Mouse (Mus musculus): ENCODE measurements at regions not wholly inside any gene's neighbourhood (a gene's known extent, or its start where the extent isn't known, plus 50 kb on each side); places are given as distances from the start of the nearest gene placed in this dataset.
A peak's percentile ranks its signal among the peaks of the same experiment; 100 is the strongest.

DNA sequence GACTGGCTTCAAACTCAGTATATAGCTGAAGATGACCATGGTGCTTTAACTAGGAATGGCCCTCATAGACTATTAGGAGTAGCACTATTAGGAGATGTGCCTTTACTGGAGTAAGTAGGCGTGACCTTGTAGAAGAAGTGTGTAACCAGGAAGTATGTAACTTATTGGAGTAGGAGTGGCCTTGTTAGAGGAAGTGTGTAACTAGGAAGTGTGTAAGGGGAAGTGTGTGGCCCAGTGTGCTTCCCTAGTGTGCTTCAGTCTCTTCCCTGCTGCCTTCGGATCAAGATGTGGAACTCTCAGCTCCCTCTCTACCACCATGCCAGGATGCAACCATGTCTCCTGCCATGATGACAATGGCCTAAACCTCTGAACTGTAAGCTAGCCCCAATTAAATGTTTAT lies 151.0 kb upstream of the Zfp462 start:
- Histone ChIP-seq H3K4me1 (ENCODE audit: control insufficient read depth, insufficient read depth, low read length) (no peaks in the 10 kb centered on the region), H3K27me3 (ENCODE audit: control insufficient read depth, insufficient read depth, low read length) (no peaks in the 10 kb centered on the region), H3K9me3 (replicated peaks; ENCODE audit: control insufficient read depth, low read length) (no peaks in the 10 kb centered on the region), H3K36me3 (ENCODE audit: control insufficient read depth, insufficient read depth) (no peaks in the 10 kb centered on the region), H3K9ac (ENCODE audit: low read length) (no peak overlapping the region), H3K27ac (ENCODE audit: low read length) (no peak overlapping the region), H3K4me2 (ENCODE audit: low read depth, low read length) (no peak overlapping the region), H3K4me3 (ENCODE audit: low read length) (no peak overlapping the region)
- 94% methylated on average over 2 of the region's 2 CpGs for WGBS
- no peak for ATAC-seq (replicated peaks; ENCODE audit: extremely low read depth, insufficient read depth, low FRiP score)

DNA sequence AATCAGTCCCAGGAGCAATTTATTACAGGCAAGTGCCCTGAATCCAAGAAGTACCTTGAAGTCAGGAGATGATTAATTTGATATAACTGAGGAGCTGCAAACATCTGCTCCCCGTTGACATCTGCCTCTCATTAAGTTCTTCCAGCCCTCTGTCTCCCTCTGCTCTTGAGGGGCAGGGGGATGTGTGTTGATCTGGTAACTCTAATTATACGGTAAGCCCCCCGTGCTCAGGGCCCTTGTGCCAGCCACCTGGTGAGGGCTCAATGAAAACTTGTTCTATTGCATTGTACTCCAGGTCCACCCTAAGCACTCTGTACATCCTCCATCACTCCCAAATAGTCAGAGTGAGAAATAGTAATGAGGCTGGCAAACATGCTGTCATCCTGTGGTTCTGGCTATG lies 149.6 kb upstream of the Zfp462 start:
- no peak overlapping the region for H3K9ac ChIP-seq (ENCODE audit: low read length)
- no peak overlapping the region for H3K27ac ChIP-seq (ENCODE audit: low read length)
- H3K4me1 ChIP-seq (ENCODE audit: control insufficient read depth, insufficient read depth, low read length) = no peaks in the 10 kb centered on the region
- no peak for ATAC-seq (replicated peaks; ENCODE audit: extremely low read depth, insufficient read depth, low FRiP score)
- WGBS = 67% methylated on average over 3 of the region's 3 CpGs
- H3K9me3 ChIP-seq (replicated peaks; ENCODE audit: control insufficient read depth, low read length) = no peaks in the 10 kb centered on the region
- H3K36me3 ChIP-seq (ENCODE audit: control insufficient read depth, insufficient read depth) = no peaks in the 10 kb centered on the region
- H3K4me3 ChIP-seq (ENCODE audit: low read length) = no peak overlapping the region
- no peaks in the 10 kb centered on the region for H3K27me3 ChIP-seq (ENCODE audit: control insufficient read depth, insufficient read depth, low read length)
- no peak overlapping the region for H3K4me2 ChIP-seq (ENCODE audit: low read depth, low read length)

DNA sequence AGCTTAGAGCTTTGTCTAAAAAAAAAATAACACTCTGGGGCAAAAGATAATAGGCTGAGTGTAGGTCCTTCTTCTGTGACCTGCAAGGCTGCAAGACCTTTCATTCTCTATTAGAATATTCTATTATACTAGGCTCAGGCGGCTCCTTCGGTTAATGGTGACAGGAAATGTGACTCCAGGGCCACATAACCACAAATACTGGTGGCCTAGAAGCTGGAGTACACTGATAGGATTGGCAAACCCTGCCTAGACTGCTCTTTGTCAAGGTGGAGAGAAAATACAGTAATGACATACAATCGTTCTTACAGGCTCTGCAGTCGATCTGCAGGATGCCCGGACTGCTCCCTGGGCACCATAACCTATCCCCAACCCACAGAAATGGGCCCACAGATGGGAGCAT lies 146.3 kb upstream of the Zfp462 start:
- Histone ChIP-seq H3K9me3 (replicated peaks; ENCODE audit: control insufficient read depth, low read length) (no peaks in the 10 kb centered on the region), H3K36me3 (ENCODE audit: control insufficient read depth, insufficient read depth) (no peaks in the 10 kb centered on the region), H3K27me3 (ENCODE audit: control insufficient read depth, insufficient read depth, low read length) (no peaks in the 10 kb centered on the region), H3K4me1 (ENCODE audit: control insufficient read depth, insufficient read depth, low read length) (no peaks in the 10 kb centered on the region), H3K27ac (ENCODE audit: low read length) (no peak overlapping the region), H3K4me2 (ENCODE audit: low read depth, low read length) (no peak overlapping the region), H3K4me3 (ENCODE audit: low read length) (no peak overlapping the region), H3K9ac (ENCODE audit: low read length) (no peak overlapping the region)
- ATAC-seq (replicated peaks; ENCODE audit: extremely low read depth, insufficient read depth, low FRiP score) = no peak
- WGBS = 75% methylated on average over 5 of the region's 5 CpGs

DNA sequence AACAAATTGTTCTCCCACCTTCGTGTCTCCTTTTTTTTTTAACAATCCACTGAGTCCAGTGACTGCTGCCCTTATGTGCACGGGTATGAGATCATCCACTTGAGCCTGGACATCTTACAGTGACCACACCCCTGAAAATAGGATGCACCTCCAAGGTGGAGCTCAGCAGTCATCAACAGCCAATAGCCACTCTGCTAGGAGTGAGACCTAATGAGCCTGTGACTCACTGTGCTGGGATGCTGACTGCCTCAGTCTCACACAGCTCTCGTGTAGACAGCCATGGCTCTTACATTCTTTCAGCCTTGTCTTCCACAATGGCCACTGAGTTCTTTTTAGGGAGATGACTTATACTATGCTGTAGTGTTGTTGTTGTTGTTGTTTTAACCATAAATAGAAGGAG lies 133.7 kb upstream of the Zfp462 start:
- Histone ChIP-seq H3K4me2 (ENCODE audit: low read depth, low read length) (no peak overlapping the region), H3K4me1 (ENCODE audit: control insufficient read depth, insufficient read depth, low read length) (no peaks in the 10 kb centered on the region), H3K9ac (ENCODE audit: low read length) (no peak overlapping the region), H3K27ac (ENCODE audit: low read length) (no peak overlapping the region), H3K27me3 (ENCODE audit: control insufficient read depth, insufficient read depth, low read length) (no peaks in the 10 kb centered on the region), H3K4me3 (ENCODE audit: low read length) (no peak overlapping the region), H3K36me3 (ENCODE audit: control insufficient read depth, insufficient read depth) (no peaks in the 10 kb centered on the region), H3K9me3 (replicated peaks; ENCODE audit: control insufficient read depth, low read length) (no peaks in the 10 kb centered on the region)
- WGBS = 60% methylated on average over 3 of the region's 3 CpGs
- ATAC-seq (replicated peaks; ENCODE audit: extremely low read depth, insufficient read depth, low FRiP score) = no peak

DNA sequence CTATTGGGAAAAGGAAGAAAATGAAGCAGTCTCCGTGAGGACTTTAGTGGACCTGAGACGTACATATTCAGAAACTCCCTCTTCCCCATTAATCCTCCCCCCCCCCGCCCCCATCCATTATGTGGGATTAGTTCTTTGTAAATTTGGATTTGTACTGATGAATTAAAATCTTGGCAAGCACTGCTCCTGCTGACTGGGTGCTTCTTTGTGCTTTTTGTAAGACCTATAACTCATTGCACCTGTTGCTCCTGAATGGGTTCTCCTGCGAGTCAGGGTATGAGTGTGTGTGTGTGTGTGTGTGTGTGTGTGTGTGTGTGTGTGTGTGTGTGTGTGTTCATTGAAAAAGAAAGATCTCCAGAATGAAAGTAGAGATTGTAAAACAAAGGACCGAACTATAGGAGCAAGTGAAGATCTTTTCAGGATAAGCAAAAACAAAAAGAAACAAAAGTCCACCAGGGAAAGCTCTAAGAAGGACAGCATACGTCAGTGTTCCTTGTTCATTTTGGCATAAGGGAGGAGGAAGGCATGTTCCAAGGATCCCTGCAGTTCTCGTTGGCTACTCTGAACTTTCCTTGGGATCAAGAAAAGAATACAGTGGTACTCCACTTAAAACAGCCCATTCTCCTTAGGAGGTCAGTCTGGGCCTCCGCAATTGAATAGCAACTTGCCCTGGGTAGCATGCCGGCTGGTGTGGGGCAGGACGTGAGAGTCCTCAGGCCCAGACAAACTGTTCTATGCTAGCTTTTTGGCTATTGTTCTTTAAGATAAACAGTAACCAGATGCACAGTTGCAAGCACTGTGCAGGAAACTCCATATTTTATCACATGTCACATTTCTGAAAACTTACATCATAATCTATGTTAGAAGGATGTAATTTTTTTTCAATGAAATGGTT lies 131.9 kb upstream of the Zfp462 start:
- Histone ChIP-seq H3K9me3 (replicated peaks; ENCODE audit: control insufficient read depth, low read length) (peaks cover 3% of the 10 kb centered on the region; the same call in 1 of the 2 replicates), H3K4me3 (ENCODE audit: low read length) (no peak overlapping the region), H3K27ac (ENCODE audit: low read length) (no peak overlapping the region), H3K4me1 (ENCODE audit: control insufficient read depth, insufficient read depth, low read length) (no peaks in the 10 kb centered on the region), H3K4me2 (ENCODE audit: low read depth, low read length) (no peak overlapping the region), H3K9ac (ENCODE audit: low read length) (no peak overlapping the region), H3K27me3 (ENCODE audit: control insufficient read depth, insufficient read depth, low read length) (no peaks in the 10 kb centered on the region), H3K36me3 (ENCODE audit: control insufficient read depth, insufficient read depth) (no peaks in the 10 kb centered on the region)
- 67% methylated on average over 10 of the region's 10 CpGs for WGBS
- ATAC-seq (replicated peaks; ENCODE audit: extremely low read depth, insufficient read depth, low FRiP score) = no peak

DNA sequence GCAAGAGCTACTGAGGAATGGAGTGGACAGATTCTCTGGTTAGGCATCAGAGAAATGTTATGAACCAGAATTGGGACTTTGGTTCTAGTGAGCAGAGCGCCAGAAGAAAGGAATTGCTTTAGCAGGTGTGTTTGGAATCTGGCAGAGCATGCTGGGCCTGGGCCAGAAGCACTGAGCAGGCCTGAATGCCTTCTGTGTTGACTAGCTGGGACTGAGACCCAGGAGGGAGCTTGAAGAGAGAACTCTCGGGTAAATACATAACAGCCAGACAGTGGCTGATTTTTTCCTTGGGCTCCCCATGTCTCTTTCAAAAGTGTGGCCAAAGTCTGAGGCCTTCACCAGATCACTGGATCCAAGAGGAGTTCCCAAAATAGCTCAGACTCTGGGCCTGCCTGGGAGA lies 107.5 kb upstream of the Zfp462 start:
- Histone ChIP-seq H3K9ac (ENCODE audit: low read length) (no peak overlapping the region), H3K36me3 (ENCODE audit: control insufficient read depth, insufficient read depth) (no peaks in the 10 kb centered on the region), H3K27me3 (ENCODE audit: control insufficient read depth, insufficient read depth, low read length) (no peaks in the 10 kb centered on the region), H3K4me1 (ENCODE audit: control insufficient read depth, insufficient read depth, low read length) (0 out of 2 replicates have a peak, but pooled peaks cover 5% of the 10 kb centered on the region), H3K9me3 (replicated peaks; ENCODE audit: control insufficient read depth, low read length) (no peaks in the 10 kb centered on the region), H3K4me3 (ENCODE audit: low read length) (no peak overlapping the region), H3K27ac (ENCODE audit: low read length) (0 out of 2 replicates have a peak overlapping the region, but pooled peaks have one; percentile 45), H3K4me2 (ENCODE audit: low read depth, low read length) (no peak overlapping the region)
- no peak; the same call in 1 of the 2 replicates for ATAC-seq (replicated peaks; ENCODE audit: extremely low read depth, insufficient read depth, low FRiP score)
- 37% methylated on average over 2 of the region's 2 CpGs for WGBS

DNA sequence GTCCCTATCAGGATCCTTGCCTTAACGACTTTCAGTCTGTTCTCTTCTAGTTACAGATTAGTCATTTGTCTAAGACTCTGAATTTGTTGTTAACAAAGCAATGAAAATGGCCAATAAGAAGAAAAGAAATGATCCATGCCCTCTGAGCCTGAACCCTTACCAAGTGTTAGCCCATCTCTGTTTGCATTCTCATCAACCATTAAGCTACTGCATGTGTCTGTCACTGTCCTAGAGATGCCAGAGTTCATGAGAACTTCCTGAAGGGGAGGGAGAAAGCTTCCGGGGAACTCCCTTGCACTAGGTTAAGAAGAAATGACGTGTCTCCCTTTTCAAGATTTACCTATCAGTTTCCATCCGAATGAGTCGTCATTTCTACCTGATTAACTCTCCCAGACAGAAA lies 106.7 kb upstream of the Zfp462 start:
- Histone ChIP-seq H3K9ac (ENCODE audit: low read length) (no peak overlapping the region), H3K36me3 (ENCODE audit: control insufficient read depth, insufficient read depth) (no peaks in the 10 kb centered on the region), H3K4me3 (ENCODE audit: low read length) (no peak overlapping the region), H3K4me1 (ENCODE audit: control insufficient read depth, insufficient read depth, low read length) (0 out of 2 replicates have a peak, but pooled peaks cover 5% of the 10 kb centered on the region), H3K9me3 (replicated peaks; ENCODE audit: control insufficient read depth, low read length) (no peaks in the 10 kb centered on the region), H3K27me3 (ENCODE audit: control insufficient read depth, insufficient read depth, low read length) (no peaks in the 10 kb centered on the region), H3K27ac (ENCODE audit: low read length) (no peak overlapping the region), H3K4me2 (ENCODE audit: low read depth, low read length) (no peak overlapping the region)
- 41% methylated on average over 5 of the region's 5 CpGs for WGBS
- ATAC-seq (replicated peaks; ENCODE audit: extremely low read depth, insufficient read depth, low FRiP score) = no peak

DNA sequence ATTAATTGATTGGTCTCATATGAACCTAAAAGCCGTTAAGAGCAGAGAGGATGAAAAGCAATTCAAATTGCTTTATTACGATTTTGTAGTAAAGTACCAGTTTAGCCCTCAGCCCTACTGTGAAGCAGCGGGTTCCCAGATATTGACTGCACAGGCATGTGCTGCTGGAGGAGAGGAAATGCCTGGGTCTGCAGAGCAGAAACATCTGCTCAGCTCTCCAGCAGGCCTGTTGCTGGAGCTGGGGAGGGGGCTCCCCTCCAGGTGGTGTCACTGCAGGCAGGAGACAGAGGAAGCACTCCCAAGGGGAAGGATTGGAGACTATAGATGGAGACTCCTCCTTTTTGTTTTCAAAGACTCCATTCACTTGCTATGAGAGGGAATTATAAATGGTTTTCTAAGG lies 106.1 kb upstream of the Zfp462 start:
- Histone ChIP-seq H3K36me3 (ENCODE audit: control insufficient read depth, insufficient read depth) (no peaks in the 10 kb centered on the region), H3K4me3 (ENCODE audit: low read length) (no peak overlapping the region), H3K27me3 (ENCODE audit: control insufficient read depth, insufficient read depth, low read length) (no peaks in the 10 kb centered on the region), H3K4me1 (ENCODE audit: control insufficient read depth, insufficient read depth, low read length) (0 out of 2 replicates have a peak, but pooled peaks cover 5% of the 10 kb centered on the region), H3K27ac (ENCODE audit: low read length) (no peak overlapping the region), H3K9me3 (replicated peaks; ENCODE audit: control insufficient read depth, low read length) (no peaks in the 10 kb centered on the region), H3K4me2 (ENCODE audit: low read depth, low read length) (no peak overlapping the region), H3K9ac (ENCODE audit: low read length) (no peak overlapping the region)
- no peak for ATAC-seq (replicated peaks; ENCODE audit: extremely low read depth, insufficient read depth, low FRiP score)
- WGBS = 43% methylated on average over 3 of the region's 3 CpGs

DNA sequence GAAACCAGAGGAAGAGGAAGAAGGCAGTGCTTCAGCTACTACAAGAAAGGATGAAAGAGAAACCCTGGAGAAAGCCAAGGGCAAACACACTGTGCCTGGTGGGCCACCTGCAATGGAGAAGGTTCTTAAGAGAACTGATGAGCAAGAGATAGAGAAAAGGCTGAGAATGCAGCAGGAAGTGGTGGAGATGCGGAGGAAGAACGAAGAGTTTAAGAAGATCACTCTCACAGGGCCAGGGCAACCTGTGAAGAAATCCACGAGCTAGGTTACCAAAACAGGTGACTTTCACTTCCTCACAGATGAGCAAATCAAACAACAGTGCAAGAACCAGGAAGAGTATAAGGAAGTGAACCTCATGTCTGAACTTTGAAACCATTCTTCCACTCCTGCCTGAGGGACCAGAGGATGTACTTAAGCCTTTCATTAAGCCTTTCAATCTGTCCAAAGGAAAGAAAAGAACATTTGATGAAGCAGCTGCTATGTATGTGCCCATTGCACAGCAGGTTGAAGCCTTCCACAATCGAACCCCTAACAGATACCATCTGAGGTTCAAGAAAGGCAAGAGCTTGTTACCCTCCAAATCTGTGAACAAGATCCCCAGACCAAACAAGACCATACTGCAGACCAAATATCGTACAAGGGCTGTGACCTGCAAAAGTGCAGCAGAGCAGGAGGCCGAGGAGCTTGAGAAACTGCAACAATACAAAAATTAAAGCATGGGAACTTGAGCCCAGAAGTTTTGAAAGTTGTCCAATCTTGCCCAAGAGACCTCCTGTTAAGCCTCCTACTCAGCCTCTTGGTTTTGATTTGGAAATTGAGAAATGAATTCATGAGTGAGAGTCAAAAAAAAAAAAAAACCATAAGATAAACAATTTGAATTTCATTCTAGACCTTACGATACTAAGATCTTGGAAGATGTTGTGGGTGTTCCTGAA lies 91.6 kb upstream of the Zfp462 start:
- Histone ChIP-seq H3K27me3 (ENCODE audit: control insufficient read depth, insufficient read depth, low read length) (no peaks in the 10 kb centered on the region), H3K9me3 (replicated peaks; ENCODE audit: control insufficient read depth, low read length) (no peaks in the 10 kb centered on the region), H3K4me1 (ENCODE audit: control insufficient read depth, insufficient read depth, low read length) (no peaks in the 10 kb centered on the region), H3K4me2 (ENCODE audit: low read depth, low read length) (no peak overlapping the region), H3K36me3 (ENCODE audit: control insufficient read depth, insufficient read depth) (no peaks in the 10 kb centered on the region), H3K9ac (ENCODE audit: low read length) (no peak overlapping the region), H3K27ac (ENCODE audit: low read length) (no peak overlapping the region), H3K4me3 (ENCODE audit: low read length) (no peak overlapping the region)
- WGBS = 74% methylated on average over 7 of the region's 7 CpGs
- no peak for ATAC-seq (replicated peaks; ENCODE audit: extremely low read depth, insufficient read depth, low FRiP score)
